Mouse (Mus musculus): ENCODE results near the gene Rnf10.
"Not testable (repeated sequence)": the region's sequence is repeated elsewhere in the genome, so short reads cannot be mapped to it uniquely, and the experiment has no call there.

Rnf10 gene

DNA sequence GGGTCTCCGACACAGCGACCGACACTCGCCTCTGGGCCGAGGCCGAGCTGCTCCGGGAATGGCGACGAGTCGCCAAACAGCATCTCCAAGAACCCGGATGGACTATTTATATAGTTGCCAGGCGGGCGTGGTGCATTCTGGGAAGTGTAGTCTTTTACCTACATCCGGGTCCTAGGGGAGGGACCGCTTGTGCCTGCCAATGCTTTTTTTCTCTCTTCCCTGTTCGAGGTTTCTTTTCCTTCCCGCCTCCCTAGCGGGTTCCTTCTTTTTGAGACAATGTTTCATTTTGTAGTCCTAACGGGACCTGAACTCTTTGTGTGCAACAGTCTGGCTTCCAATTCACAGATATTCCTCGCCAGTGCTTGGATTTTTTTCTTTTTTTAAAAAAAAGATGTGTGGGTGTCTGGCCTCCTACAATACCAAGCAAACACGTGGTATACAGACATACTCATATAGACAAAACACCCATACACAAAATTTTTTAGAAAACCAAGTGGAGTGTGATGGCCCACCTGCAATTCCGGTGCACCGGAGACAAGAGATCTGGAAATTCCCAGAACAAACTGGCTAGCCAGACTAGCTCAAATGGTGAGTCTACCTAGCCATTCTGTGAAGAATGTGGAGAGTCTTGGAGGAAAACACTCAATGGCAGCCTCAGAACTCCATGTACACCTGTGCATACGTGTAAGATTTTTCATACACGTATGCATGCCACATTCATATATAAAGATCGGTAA is at the start of gene Rnf10:
TSS of gene Rnf10 (minus strand) at position 87 of the 737 bp plus-strand sequence.
- peaks cover 78% of the 10 kb centered on the region for H3K4me1 ChIP-seq (replicated peaks; ENCODE audit: low read depth, low read length)
- H3K9me3 ChIP-seq (ENCODE audit: low read length): no peaks in the 10 kb centered on the region
- H3K4me3 ChIP-seq (replicated peaks; ENCODE audit: low read length): peak within 1 kb of the TSS; percentile 98
- H3K27me3 ChIP-seq (ENCODE audit: insufficient read depth, low read length): no peaks in the 10 kb centered on the region
- TF ChIP-seq POU5F1 (IDR thresholded peaks at IDR 0.05; ENCODE audit: borderline replicate concordance, low read length) (no peak), CTCF (conservative IDR thresholded peaks at IDR 0.05; ENCODE audit: low read length) (no peak), NANOG (IDR thresholded peaks at IDR 0.05; ENCODE audit: borderline replicate concordance, low read length) (no peak)
- H3K36me3 ChIP-seq (ENCODE audit: insufficient read depth, low read length): peaks cover 34% of the 10 kb centered on the region

DNA sequence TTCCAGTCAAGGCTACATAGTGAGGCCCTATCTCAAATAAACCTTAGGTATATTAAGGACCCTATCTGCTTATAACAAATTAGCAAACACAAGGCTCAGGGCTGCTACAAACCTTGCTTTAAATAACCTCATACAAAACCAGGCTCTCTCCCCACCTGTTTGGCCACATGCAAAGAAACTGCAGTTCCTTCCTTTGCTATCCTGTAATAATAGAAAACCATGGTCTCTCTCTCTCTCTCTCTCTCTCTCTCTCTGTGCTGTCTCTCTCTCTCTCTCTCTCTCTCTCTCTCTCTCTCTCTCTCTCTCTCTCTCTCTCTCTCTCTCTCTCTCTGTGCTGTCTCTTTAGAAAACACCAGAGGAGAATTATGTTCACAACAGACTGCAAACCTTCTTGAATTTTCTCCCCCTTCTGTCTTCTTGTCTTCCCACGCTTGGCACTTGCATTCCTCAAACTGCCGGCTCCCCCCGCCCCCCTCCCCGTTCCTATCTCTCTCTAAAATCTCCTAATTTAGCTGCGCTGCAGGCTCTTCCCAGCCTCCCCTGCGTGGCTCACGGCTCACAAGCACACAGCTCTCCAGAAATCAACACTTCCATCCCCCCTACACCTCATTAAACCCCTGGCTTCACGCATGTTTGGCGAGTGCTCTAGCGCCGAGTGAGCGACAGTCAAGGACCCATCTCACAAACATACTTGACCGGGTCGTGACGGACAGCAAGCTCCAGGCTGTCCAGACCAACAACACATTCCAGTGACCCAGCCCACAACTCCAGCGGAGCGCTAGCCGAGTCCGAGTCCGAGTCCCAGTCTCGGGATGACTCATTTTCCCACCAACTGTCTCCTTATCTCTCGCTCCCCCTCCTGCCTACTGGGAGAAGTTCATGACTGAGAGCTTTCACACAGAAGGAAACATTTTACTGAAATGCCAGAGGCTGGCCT is 46.6 kb upstream of the Rnf10 start:
- no peaks in the 10 kb centered on the region for H3K9me3 ChIP-seq (ENCODE audit: low read length)
- no peaks in the 10 kb centered on the region for H3K36me3 ChIP-seq (ENCODE audit: insufficient read depth, low read length)
- peaks cover 10% of the 10 kb centered on the region; the same call in 1 of the 2 replicates for H3K27me3 ChIP-seq (ENCODE audit: insufficient read depth, low read length)
- TF ChIP-seq POU5F1 (IDR thresholded peaks at IDR 0.05; ENCODE audit: borderline replicate concordance, low read length): no peak
- TF ChIP-seq CTCF (conservative IDR thresholded peaks at IDR 0.05; ENCODE audit: low read length): peak; percentile 25; the same call in 1 of the 2 replicates
- peaks cover 67% of the 10 kb centered on the region for H3K4me1 ChIP-seq (replicated peaks; ENCODE audit: low read depth, low read length)
- H3K4me3 ChIP-seq (replicated peaks; ENCODE audit: low read length): peak overlapping the region; percentile 58

DNA sequence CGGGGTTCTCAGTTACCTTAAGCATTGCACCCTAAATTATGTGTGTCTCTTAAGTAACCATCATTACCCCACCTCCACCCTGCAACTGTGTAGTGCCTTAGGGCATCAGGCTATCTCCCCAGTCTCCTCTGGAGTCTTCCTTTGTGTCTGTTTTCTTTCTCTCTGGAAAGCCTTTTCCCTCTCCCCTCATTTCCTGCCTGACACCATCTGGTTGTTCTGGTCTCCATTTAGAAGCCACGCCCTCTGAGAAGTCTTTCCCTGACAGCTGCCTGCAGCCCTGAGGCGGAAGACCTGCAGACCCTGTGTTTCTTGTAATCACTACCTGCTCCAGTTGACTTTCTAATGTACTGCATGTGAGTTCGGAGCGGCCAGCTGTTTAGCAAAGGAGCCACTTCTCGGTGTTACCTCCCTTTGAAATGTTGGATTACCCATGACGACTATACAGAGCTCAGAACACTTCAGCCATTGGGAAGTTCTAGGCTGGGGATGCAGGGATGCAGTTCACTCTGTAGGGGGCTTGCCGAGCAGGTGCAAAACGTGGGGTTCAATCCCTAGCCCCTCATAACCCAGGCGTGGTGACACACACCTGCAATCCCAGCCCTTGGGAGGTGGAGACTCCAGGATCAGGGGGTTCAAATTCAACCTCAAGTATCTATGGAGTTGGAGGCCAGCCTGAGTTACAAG is 45.1 kb upstream of the Rnf10 start:
- TF ChIP-seq NANOG (IDR thresholded peaks at IDR 0.05; ENCODE audit: borderline replicate concordance, low read length) (no peak; the same call in 1 of the 2 replicates), CTCF (conservative IDR thresholded peaks at IDR 0.05; ENCODE audit: low read length) (no peak), POU5F1 (IDR thresholded peaks at IDR 0.05; ENCODE audit: borderline replicate concordance, low read length) (no peak)
- Histone ChIP-seq H3K36me3 (ENCODE audit: insufficient read depth, low read length) (no peaks in the 10 kb centered on the region), H3K27me3 (ENCODE audit: insufficient read depth, low read length) (peaks cover 10% of the 10 kb centered on the region; the same call in 1 of the 2 replicates), H3K4me1 (replicated peaks; ENCODE audit: low read depth, low read length) (peaks cover 71% of the 10 kb centered on the region), H3K9me3 (ENCODE audit: low read length) (no peaks in the 10 kb centered on the region), H3K4me3 (replicated peaks; ENCODE audit: low read length) (peak overlapping the region; percentile 56)

DNA sequence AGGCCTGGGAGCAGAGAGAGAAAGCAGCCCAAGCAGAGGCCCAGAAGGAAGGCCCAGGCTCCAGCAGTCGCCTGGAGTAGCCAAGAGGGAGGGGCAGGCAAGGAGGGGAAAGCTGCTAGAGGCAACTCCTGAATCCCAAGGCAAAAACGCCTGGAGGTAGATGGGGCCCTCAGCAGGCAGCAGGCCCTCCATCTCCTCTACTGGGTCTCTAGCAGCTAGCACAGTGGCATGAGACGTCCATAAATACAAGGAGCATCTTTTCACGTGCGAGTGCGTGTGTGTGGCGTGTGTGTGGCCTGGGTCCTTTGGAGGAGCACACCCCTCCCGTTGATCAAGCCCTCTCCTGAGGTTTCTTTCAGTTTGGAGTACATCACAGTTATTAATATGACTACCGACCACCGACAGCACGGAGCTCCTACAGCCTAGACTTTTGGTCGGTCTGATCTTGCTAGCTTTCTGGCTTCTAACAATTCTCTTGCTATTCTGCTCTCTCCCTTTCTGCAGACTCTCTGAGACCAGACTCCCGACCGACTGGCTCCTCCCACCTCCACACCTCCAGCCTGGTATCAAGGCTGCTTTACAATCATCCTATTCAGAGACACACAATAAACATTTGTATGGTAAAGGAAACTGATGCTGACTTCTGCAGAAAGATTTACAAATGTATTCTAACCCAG is 44.4 kb upstream of the Rnf10 start:
- peaks cover 10% of the 10 kb centered on the region; the same call in 1 of the 2 replicates for H3K27me3 ChIP-seq (ENCODE audit: insufficient read depth, low read length)
- H3K36me3 ChIP-seq (ENCODE audit: insufficient read depth, low read length): no peaks in the 10 kb centered on the region
- TF ChIP-seq POU5F1 (IDR thresholded peaks at IDR 0.05; ENCODE audit: borderline replicate concordance, low read length) (no peak), NANOG (IDR thresholded peaks at IDR 0.05; ENCODE audit: borderline replicate concordance, low read length) (peak; percentile 93; the same call in 1 of the 2 replicates)
- peak overlapping the region; percentile 56 for H3K4me3 ChIP-seq (replicated peaks; ENCODE audit: low read length)
- peaks cover 78% of the 10 kb centered on the region for H3K4me1 ChIP-seq (replicated peaks; ENCODE audit: low read depth, low read length)
- no peaks in the 10 kb centered on the region for H3K9me3 ChIP-seq (ENCODE audit: low read length)

DNA sequence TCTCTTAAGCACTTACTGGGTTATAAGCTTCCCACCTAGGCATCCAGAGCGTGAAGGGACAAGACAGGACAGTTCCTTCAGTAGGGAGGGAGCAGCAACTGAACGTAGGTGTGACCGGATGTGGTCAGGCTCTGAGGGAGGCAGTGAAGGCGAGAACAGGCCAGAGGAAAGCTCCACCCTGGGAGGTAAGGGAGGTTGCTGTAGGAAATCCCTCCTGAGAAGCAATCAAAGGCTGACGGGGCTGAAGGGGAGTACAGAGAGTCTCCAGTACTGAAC is 40.9 kb upstream of the Rnf10 start:
- Histone ChIP-seq H3K4me1 (replicated peaks; ENCODE audit: low read depth, low read length) (peaks cover 81% of the 10 kb centered on the region), H3K27me3 (ENCODE audit: insufficient read depth, low read length) (peaks cover 8% of the 10 kb centered on the region; the same call in 1 of the 2 replicates), H3K9me3 (ENCODE audit: low read length) (no peaks in the 10 kb centered on the region), H3K36me3 (ENCODE audit: insufficient read depth, low read length) (0 out of 2 replicates have a peak, but pooled peaks cover 5% of the 10 kb centered on the region), H3K4me3 (replicated peaks; ENCODE audit: low read length) (peak overlapping the region; percentile 51)
- TF ChIP-seq POU5F1 (IDR thresholded peaks at IDR 0.05; ENCODE audit: borderline replicate concordance, low read length) (no peak), CTCF (conservative IDR thresholded peaks at IDR 0.05; ENCODE audit: low read length) (no peak), NANOG (IDR thresholded peaks at IDR 0.05; ENCODE audit: borderline replicate concordance, low read length) (no peak)

DNA sequence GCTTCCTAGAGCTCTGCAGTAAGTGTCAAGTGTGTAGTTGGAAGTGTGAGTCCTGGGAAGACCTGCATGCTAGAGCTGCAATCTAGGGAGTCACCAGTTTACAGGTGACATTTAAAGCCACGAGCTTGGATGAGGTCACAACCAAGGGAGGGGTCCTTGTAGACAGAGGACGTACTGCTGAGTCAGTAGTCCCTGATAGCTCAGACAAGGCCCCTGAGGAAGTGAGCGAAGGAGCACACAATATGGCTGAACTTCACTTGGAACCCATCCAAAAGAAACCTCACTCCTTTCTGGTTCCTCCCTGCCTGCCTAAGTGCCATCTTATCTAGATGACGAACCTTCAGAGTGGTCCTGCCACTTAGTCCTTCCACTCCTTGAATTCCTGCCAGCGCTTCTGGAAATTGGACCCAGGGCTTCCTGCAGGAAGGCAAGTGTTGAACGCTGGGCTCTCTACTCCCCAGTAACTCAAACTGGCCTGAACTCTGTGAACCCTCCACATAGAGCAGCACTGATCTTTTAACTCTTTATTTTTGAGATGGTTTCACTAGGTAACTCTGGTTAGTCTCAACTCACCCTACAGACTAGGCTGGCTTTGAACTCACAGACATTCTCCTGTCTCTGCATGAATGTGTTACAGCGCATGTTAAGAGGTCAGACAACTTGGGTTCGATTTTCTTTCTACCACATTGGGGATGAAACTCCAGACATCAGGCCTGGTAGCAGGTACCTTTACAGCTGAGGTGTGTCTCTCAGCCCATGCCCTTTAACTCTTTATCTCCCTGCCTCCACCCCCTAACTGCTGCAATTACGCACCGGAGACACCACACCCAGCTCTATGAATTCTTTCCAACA is 40.3 kb upstream of the Rnf10 start:
- H3K4me1 ChIP-seq (replicated peaks; ENCODE audit: low read depth, low read length): peaks cover 80% of the 10 kb centered on the region
- no peaks in the 10 kb centered on the region for H3K9me3 ChIP-seq (ENCODE audit: low read length)
- peaks cover 5% of the 10 kb centered on the region; the same call in 1 of the 2 replicates for H3K36me3 ChIP-seq (ENCODE audit: insufficient read depth, low read length)
- peaks cover 8% of the 10 kb centered on the region; the same call in 1 of the 2 replicates for H3K27me3 ChIP-seq (ENCODE audit: insufficient read depth, low read length)
- TF ChIP-seq CTCF (conservative IDR thresholded peaks at IDR 0.05; ENCODE audit: low read length): no peak
- no peak for TF ChIP-seq NANOG (IDR thresholded peaks at IDR 0.05; ENCODE audit: borderline replicate concordance, low read length)
- no peak for TF ChIP-seq POU5F1 (IDR thresholded peaks at IDR 0.05; ENCODE audit: borderline replicate concordance, low read length)
- peak overlapping the region; percentile 51 for H3K4me3 ChIP-seq (replicated peaks; ENCODE audit: low read length)

DNA sequence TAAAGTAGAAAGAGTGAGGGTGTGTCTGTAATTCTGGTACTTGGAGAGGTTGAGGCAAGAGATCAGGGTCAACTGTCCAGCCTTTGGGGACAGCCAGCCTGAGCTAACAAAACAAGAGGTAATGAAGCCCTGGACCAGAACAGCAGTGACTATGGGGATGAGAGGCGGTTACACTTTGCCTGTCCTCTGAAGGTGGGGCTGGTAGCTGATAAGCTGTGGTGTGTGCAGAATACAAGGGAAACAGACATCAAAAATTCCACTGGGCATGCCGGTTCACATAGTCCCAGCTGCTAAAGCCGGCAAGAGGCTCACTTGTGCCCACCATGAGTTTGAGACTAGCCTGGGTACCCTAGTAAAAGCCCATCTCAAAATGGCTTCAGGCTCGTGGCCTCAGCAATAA is 39.7 kb upstream of the Rnf10 start:
- TF ChIP-seq POU5F1 (IDR thresholded peaks at IDR 0.05; ENCODE audit: borderline replicate concordance, low read length): no peak
- peaks cover 5% of the 10 kb centered on the region; the same call in 1 of the 2 replicates for H3K36me3 ChIP-seq (ENCODE audit: insufficient read depth, low read length)
- peaks cover 8% of the 10 kb centered on the region; the same call in 1 of the 2 replicates for H3K27me3 ChIP-seq (ENCODE audit: insufficient read depth, low read length)

DNA sequence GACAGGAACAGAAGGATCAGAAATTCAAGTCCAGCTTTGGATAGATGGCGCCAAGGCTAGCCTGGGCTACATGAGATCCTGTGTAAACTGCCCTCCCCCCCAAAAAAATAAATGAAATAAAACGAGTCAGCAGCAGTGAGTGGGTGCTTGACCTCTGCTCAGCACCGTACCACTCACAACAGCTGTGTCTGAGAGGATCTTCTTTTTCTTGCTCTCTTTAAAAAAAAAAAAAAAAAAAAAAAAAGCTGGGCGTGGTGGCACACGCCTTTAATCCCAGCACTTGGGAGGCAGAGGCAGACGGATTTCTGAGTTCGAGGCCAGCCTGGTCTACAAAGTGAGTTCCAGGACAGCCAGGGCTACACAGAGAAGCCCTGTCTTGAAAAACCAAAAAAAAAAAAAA is 29.5 kb upstream of the Rnf10 start:
- H3K36me3 ChIP-seq (ENCODE audit: insufficient read depth, low read length): peaks cover 25% of the 10 kb centered on the region
- H3K4me3 ChIP-seq (replicated peaks; ENCODE audit: low read length): not testable (repeated sequence)
- H3K4me1 ChIP-seq (replicated peaks; ENCODE audit: low read depth, low read length): peaks cover 43% of the 10 kb centered on the region

More for the DNA sequence above, 39.7 kb upstream of the Rnf10 start:
- Histone ChIP-seq H3K4me1 (replicated peaks; ENCODE audit: low read depth, low read length) (peaks cover 73% of the 10 kb centered on the region), H3K4me3 (replicated peaks; ENCODE audit: low read length) (no peak overlapping the region; the same call in 1 of the 2 replicates), H3K9me3 (ENCODE audit: low read length) (no peaks in the 10 kb centered on the region)

More for the DNA sequence above, 29.5 kb upstream of the Rnf10 start:
- not testable (repeated sequence) for H3K27me3 ChIP-seq (ENCODE audit: insufficient read depth, low read length); H3K9me3 ChIP-seq (ENCODE audit: low read length)
